Mouse (Mus musculus): ENCODE measurements at regions not wholly inside any gene's neighbourhood (a gene's known extent, or its start where the extent isn't known, plus 50 kb on each side); places are given as distances from the start of the nearest gene placed in this dataset.

GRCm38 (mm10) chr12:77079481-77079880 lies 117.5 kb upstream of the Max start:
- Histone ChIP-seq H3K36me3 (ENCODE audit: control insufficient read depth, insufficient read depth) (no peaks in the 10 kb centered on the region), H3K9ac (ENCODE audit: low read depth, low read length) (no peak overlapping the region), H3K4me3 (ENCODE audit: low read depth, low read length) (no peak overlapping the region), H3K27ac (ENCODE audit: low read length) (no peak overlapping the region), H3K4me1 (ENCODE audit: control insufficient read depth, low read depth, low read length) (no peaks in the 10 kb centered on the region; the same call in 1 of the 2 replicates), H3K27me3 (ENCODE audit: control insufficient read depth, insufficient read depth, low read depth, low read length) (no peaks in the 10 kb centered on the region), H3K4me2 (ENCODE audit: low read depth, low read length) (no peak overlapping the region), H3K9me3 (replicated peaks; ENCODE audit: control insufficient read depth, low read length) (no peaks in the 10 kb centered on the region)
- ATAC-seq (ENCODE audit: low read depth), result no peak
- WGBS (ENCODE audit: insufficient replicate concordance), result 68% methylated on average over 3 of the region's 3 CpGs

- H3K9ac ChIP-seq (ENCODE audit: low read depth, low read length), result no peak overlapping the region
- H3K4me2 ChIP-seq (ENCODE audit: low read depth, low read length), result no peak overlapping the region
- H3K9me3 ChIP-seq (replicated peaks; ENCODE audit: control insufficient read depth, low read length), result no peaks in the 10 kb centered on the region
- no peak overlapping the region for H3K27ac ChIP-seq (ENCODE audit: low read length)
- H3K36me3 ChIP-seq (ENCODE audit: control insufficient read depth, insufficient read depth), result no peaks in the 10 kb centered on the region
- no peak for ATAC-seq (ENCODE audit: low read depth)
- no peaks in the 10 kb centered on the region for H3K27me3 ChIP-seq (ENCODE audit: control insufficient read depth, insufficient read depth, low read depth, low read length)
- WGBS (ENCODE audit: insufficient replicate concordance), result 61% methylated on average over 5 of the region's 5 CpGs
- no peak overlapping the region for H3K4me3 ChIP-seq (ENCODE audit: low read depth, low read length)
- H3K4me1 ChIP-seq (ENCODE audit: control insufficient read depth, low read depth, low read length), result no peaks in the 10 kb centered on the region
Measured at GRCm38 (mm10) chr12:77076678-77077077, 114.7 kb upstream of the Max start.

- Histone ChIP-seq H3K36me3 (ENCODE audit: control insufficient read depth, insufficient read depth) (no peaks in the 10 kb centered on the region), H3K9ac (ENCODE audit: low read depth, low read length) (no peak overlapping the region), H3K4me3 (ENCODE audit: low read depth, low read length) (no peak overlapping the region), H3K4me2 (ENCODE audit: low read depth, low read length) (no peak overlapping the region), H3K9me3 (replicated peaks; ENCODE audit: control insufficient read depth, low read length) (no peaks in the 10 kb centered on the region), H3K4me1 (ENCODE audit: control insufficient read depth, low read depth, low read length) (no peaks in the 10 kb centered on the region), H3K27ac (ENCODE audit: low read length) (no peak overlapping the region), H3K27me3 (ENCODE audit: control insufficient read depth, insufficient read depth, low read depth, low read length) (no peaks in the 10 kb centered on the region)
- 31% methylated on average over 2 of the region's 2 CpGs for WGBS (ENCODE audit: insufficient replicate concordance)
- ATAC-seq (ENCODE audit: low read depth), result no peak
Measured at GRCm38 (mm10) chr12:77074602-77075001, 112.6 kb upstream of the Max start.

GRCm38 (mm10) chr12:77071700-77072099 lies 109.7 kb upstream of the Max start:
- H3K27ac ChIP-seq (ENCODE audit: low read length), result no peak overlapping the region
- H3K9ac ChIP-seq (ENCODE audit: low read depth, low read length), result no peak overlapping the region
- WGBS (ENCODE audit: insufficient replicate concordance), result 33% methylated on average over 1 of the region's 1 CpGs
- no peak overlapping the region for H3K4me2 ChIP-seq (ENCODE audit: low read depth, low read length)
- H3K36me3 ChIP-seq (ENCODE audit: control insufficient read depth, insufficient read depth), result no peaks in the 10 kb centered on the region
- no peak for ATAC-seq (ENCODE audit: low read depth)
- H3K27me3 ChIP-seq (ENCODE audit: control insufficient read depth, insufficient read depth, low read depth, low read length), result no peaks in the 10 kb centered on the region
- H3K9me3 ChIP-seq (replicated peaks; ENCODE audit: control insufficient read depth, low read length), result no peaks in the 10 kb centered on the region
- no peaks in the 10 kb centered on the region for H3K4me1 ChIP-seq (ENCODE audit: control insufficient read depth, low read depth, low read length)
- H3K4me3 ChIP-seq (ENCODE audit: low read depth, low read length), result no peak overlapping the region

GRCm38 (mm10) chr12:77067938-77068337 lies 105.9 kb upstream of the Max start:
- Histone ChIP-seq H3K9ac (ENCODE audit: low read depth, low read length) (no peak overlapping the region), H3K4me3 (ENCODE audit: low read depth, low read length) (no peak overlapping the region), H3K9me3 (replicated peaks; ENCODE audit: control insufficient read depth, low read length) (no peaks in the 10 kb centered on the region), H3K27ac (ENCODE audit: low read length) (no peak overlapping the region), H3K4me2 (ENCODE audit: low read depth, low read length) (no peak overlapping the region), H3K27me3 (ENCODE audit: control insufficient read depth, insufficient read depth, low read depth, low read length) (no peaks in the 10 kb centered on the region), H3K4me1 (ENCODE audit: control insufficient read depth, low read depth, low read length) (no peaks in the 10 kb centered on the region), H3K36me3 (ENCODE audit: control insufficient read depth, insufficient read depth) (no peaks in the 10 kb centered on the region)
- ATAC-seq (ENCODE audit: low read depth), result no peak
- 51% methylated on average over 5 of the region's 5 CpGs for WGBS (ENCODE audit: insufficient replicate concordance)

- Histone ChIP-seq H3K4me1 (ENCODE audit: control insufficient read depth, low read depth, low read length) (no peaks in the 10 kb centered on the region), H3K4me3 (ENCODE audit: low read depth, low read length) (no peak overlapping the region), H3K27ac (ENCODE audit: low read length) (no peak overlapping the region), H3K9ac (ENCODE audit: low read depth, low read length) (no peak overlapping the region), H3K36me3 (ENCODE audit: control insufficient read depth, insufficient read depth) (no peaks in the 10 kb centered on the region), H3K27me3 (ENCODE audit: control insufficient read depth, insufficient read depth, low read depth, low read length) (no peaks in the 10 kb centered on the region), H3K9me3 (replicated peaks; ENCODE audit: control insufficient read depth, low read length) (no peaks in the 10 kb centered on the region), H3K4me2 (ENCODE audit: low read depth, low read length) (no peak overlapping the region)
- 22% methylated on average over 5 of the region's 5 CpGs for WGBS (ENCODE audit: insufficient replicate concordance)
- no peak for ATAC-seq (ENCODE audit: low read depth)
Measured at GRCm38 (mm10) chr12:77067115-77067514, 105.1 kb upstream of the Max start.

- no peak overlapping the region for H3K4me2 ChIP-seq (ENCODE audit: low read depth, low read length)
- WGBS (ENCODE audit: insufficient replicate concordance), result 33% methylated on average over 6 of the region's 6 CpGs
- no peaks in the 10 kb centered on the region for H3K4me1 ChIP-seq (ENCODE audit: control insufficient read depth, low read depth, low read length)
- H3K36me3 ChIP-seq (ENCODE audit: control insufficient read depth, insufficient read depth), result no peaks in the 10 kb centered on the region
- no peak overlapping the region for H3K4me3 ChIP-seq (ENCODE audit: low read depth, low read length)
- H3K27ac ChIP-seq (ENCODE audit: low read length), result no peak overlapping the region
- no peaks in the 10 kb centered on the region for H3K9me3 ChIP-seq (replicated peaks; ENCODE audit: control insufficient read depth, low read length)
- no peak overlapping the region for H3K9ac ChIP-seq (ENCODE audit: low read depth, low read length)
- no peak for ATAC-seq (ENCODE audit: low read depth)
- no peaks in the 10 kb centered on the region for H3K27me3 ChIP-seq (ENCODE audit: control insufficient read depth, insufficient read depth, low read depth, low read length)
Measured at GRCm38 (mm10) chr12:77065645-77066512, 103.9 kb upstream of the Max start.

- Histone ChIP-seq H3K9ac (ENCODE audit: low read depth, low read length) (no peak overlapping the region), H3K27ac (ENCODE audit: low read length) (no peak overlapping the region), H3K4me3 (ENCODE audit: low read depth, low read length) (no peak overlapping the region), H3K9me3 (replicated peaks; ENCODE audit: control insufficient read depth, low read length) (no peaks in the 10 kb centered on the region), H3K4me1 (ENCODE audit: control insufficient read depth, low read depth, low read length) (peaks cover 12% of the 10 kb centered on the region), H3K27me3 (ENCODE audit: control insufficient read depth, insufficient read depth, low read depth, low read length) (no peaks in the 10 kb centered on the region), H3K36me3 (ENCODE audit: control insufficient read depth, insufficient read depth) (no peaks in the 10 kb centered on the region), H3K4me2 (ENCODE audit: low read depth, low read length) (no peak overlapping the region)
- WGBS (ENCODE audit: insufficient replicate concordance), result 60% methylated on average over 4 of the region's 4 CpGs
- ATAC-seq (ENCODE audit: low read depth), result no peak
Measured at GRCm38 (mm10) chr12:77064048-77064447, 102.0 kb upstream of the Max start.

- no peak overlapping the region for H3K27ac ChIP-seq (ENCODE audit: low read length)
- 69% methylated on average over 5 of the region's 5 CpGs for WGBS (ENCODE audit: insufficient replicate concordance)
- ATAC-seq (ENCODE audit: low read depth), result no peak
- H3K4me2 ChIP-seq (ENCODE audit: low read depth, low read length), result no peak overlapping the region
- peaks cover 17% of the 10 kb centered on the region for H3K4me1 ChIP-seq (ENCODE audit: control insufficient read depth, low read depth, low read length)
- H3K9me3 ChIP-seq (replicated peaks; ENCODE audit: control insufficient read depth, low read length), result no peaks in the 10 kb centered on the region
- no peak overlapping the region for H3K9ac ChIP-seq (ENCODE audit: low read depth, low read length)
- H3K36me3 ChIP-seq (ENCODE audit: control insufficient read depth, insufficient read depth), result no peaks in the 10 kb centered on the region
- no peaks in the 10 kb centered on the region for H3K27me3 ChIP-seq (ENCODE audit: control insufficient read depth, insufficient read depth, low read depth, low read length)
- H3K4me3 ChIP-seq (ENCODE audit: low read depth, low read length), result no peak overlapping the region
Measured at GRCm38 (mm10) chr12:77061562-77061847, 99.5 kb upstream of the Max start.

Measured in liver, embryonic 16.5 days (tissue).